Mouse (Mus musculus): ENCODE results near the gene Gm11111. TPM values are rescaled to one million over a fixed set of nuclear protein-coding genes. Genes with fewer than 3 reads are reported as not detected.

Gm11111 gene
- polyA plus RNA-seq, 1 experiment: not detected

GRCm38 (mm10) chr5:98552811-98553601 lies 511 bp downstream of the Gm11111 start:
- TF ChIP-seq POLR2A (IDR thresholded peaks at IDR 0.05; ENCODE audit: borderline replicate concordance, extremely low read depth, low read depth, low read length) (no peak), CTCF (IDR thresholded peaks at IDR 0.05; ENCODE audit: insufficient read depth, low read length) (no peak)
- no peak overlapping the region for H3K4me3 ChIP-seq (replicated peaks; ENCODE audit: extremely low read depth, low read depth, low read length)
- 62% methylated on average over 7 of the region's 7 CpGs for WGBS

GRCm38 (mm10) chr5:98561301-98561700 lies 8.8 kb downstream of the Gm11111 start:
- 80% methylated on average over 4 of the region's 4 CpGs for WGBS
- TF ChIP-seq POLR2A (IDR thresholded peaks at IDR 0.05; ENCODE audit: borderline replicate concordance, extremely low read depth, low read depth, low read length) (no peak), CTCF (IDR thresholded peaks at IDR 0.05; ENCODE audit: insufficient read depth, low read length) (no peak)
- H3K4me3 ChIP-seq (replicated peaks; ENCODE audit: extremely low read depth, low read depth, low read length): no peak overlapping the region
- H3K4me1 ChIP-seq (ENCODE audit: control insufficient read depth, insufficient read depth, low read length): no peaks in the 10 kb centered on the region
- no peak for DNase-seq

More at GRCm38 (mm10) chr5:98552811-98553601, 511 bp downstream of the Gm11111 start:
- no peak for DNase-seq
- H3K4me1 ChIP-seq (ENCODE audit: control insufficient read depth, insufficient read depth, low read length): no peaks in the 10 kb centered on the region; the same call in 1 of the 2 replicates

- Histone ChIP-seq H3K4me1 (ENCODE audit: control insufficient read depth, insufficient read depth, low read length) (no peaks in the 10 kb centered on the region), H3K4me3 (replicated peaks; ENCODE audit: extremely low read depth, low read depth, low read length) (no peak overlapping the region)
- no peak for DNase-seq
- TF ChIP-seq CTCF (IDR thresholded peaks at IDR 0.05; ENCODE audit: insufficient read depth, low read length) (no peak), POLR2A (IDR thresholded peaks at IDR 0.05; ENCODE audit: borderline replicate concordance, extremely low read depth, low read depth, low read length) (no peak)
- WGBS: 51% methylated on average over 9 of the region's 9 CpGs
Observed at GRCm38 (mm10) chr5:98562806-98563205, 10.3 kb downstream of the Gm11111 start.

GRCm38 (mm10) chr5:98563801-98564200 lies 11.3 kb downstream of the Gm11111 start:
- Histone ChIP-seq H3K4me1 (ENCODE audit: control insufficient read depth, insufficient read depth, low read length) (no peaks in the 10 kb centered on the region; the same call in 1 of the 2 replicates), H3K4me3 (replicated peaks; ENCODE audit: extremely low read depth, low read depth, low read length) (no peak overlapping the region)
- no peak for DNase-seq
- TF ChIP-seq POLR2A (IDR thresholded peaks at IDR 0.05; ENCODE audit: borderline replicate concordance, extremely low read depth, low read depth, low read length) (no peak), CTCF (IDR thresholded peaks at IDR 0.05; ENCODE audit: insufficient read depth, low read length) (no peak)
- WGBS: 70% methylated on average over 9 of the region's 9 CpGs

- TF ChIP-seq POLR2A (IDR thresholded peaks at IDR 0.05; ENCODE audit: borderline replicate concordance, extremely low read depth, low read depth, low read length): no peak
- no peak for TF ChIP-seq CTCF (IDR thresholded peaks at IDR 0.05; ENCODE audit: insufficient read depth, low read length)
- DNase-seq: no peak
- no peak overlapping the region for H3K4me3 ChIP-seq (replicated peaks; ENCODE audit: extremely low read depth, low read depth, low read length)
- H3K4me1 ChIP-seq (ENCODE audit: control insufficient read depth, insufficient read depth, low read length): peaks cover 3% of the 10 kb centered on the region; the same call in 1 of the 2 replicates
- 49% methylated on average over 6 of the region's 6 CpGs for WGBS
Observed at GRCm38 (mm10) chr5:98566461-98567193, 14.1 kb downstream of the Gm11111 start.

- TF ChIP-seq POLR2A (IDR thresholded peaks at IDR 0.05; ENCODE audit: borderline replicate concordance, extremely low read depth, low read depth, low read length) (no peak), CTCF (IDR thresholded peaks at IDR 0.05; ENCODE audit: insufficient read depth, low read length) (no peak)
- Histone ChIP-seq H3K4me1 (ENCODE audit: control insufficient read depth, insufficient read depth, low read length) (peaks cover 3% of the 10 kb centered on the region; the same call in 1 of the 2 replicates), H3K4me3 (replicated peaks; ENCODE audit: extremely low read depth, low read depth, low read length) (no peak overlapping the region)
- no peak for DNase-seq
- WGBS: 72% methylated on average over 4 of the region's 4 CpGs
Observed at GRCm38 (mm10) chr5:98568481-98568880, 16.0 kb downstream of the Gm11111 start.

- Histone ChIP-seq H3K4me3 (replicated peaks; ENCODE audit: extremely low read depth, low read depth, low read length) (no peak overlapping the region), H3K4me1 (ENCODE audit: control insufficient read depth, insufficient read depth, low read length) (peaks cover 3% of the 10 kb centered on the region; the same call in 1 of the 2 replicates)
- DNase-seq: peak; percentile 27
- WGBS: 19% methylated on average over 3 of the region's 3 CpGs
- TF ChIP-seq CTCF (IDR thresholded peaks at IDR 0.05; ENCODE audit: insufficient read depth, low read length): no peak
- no peak for TF ChIP-seq POLR2A (IDR thresholded peaks at IDR 0.05; ENCODE audit: borderline replicate concordance, extremely low read depth, low read depth, low read length)
Observed at GRCm38 (mm10) chr5:98569029-98569513, 16.6 kb downstream of the Gm11111 start.

- TF ChIP-seq POLR2A (IDR thresholded peaks at IDR 0.05; ENCODE audit: borderline replicate concordance, extremely low read depth, low read depth, low read length) (no peak), CTCF (IDR thresholded peaks at IDR 0.05; ENCODE audit: insufficient read depth, low read length) (peak; percentile 4; the same call in 1 of the 2 replicates)
- Histone ChIP-seq H3K4me1 (ENCODE audit: control insufficient read depth, insufficient read depth, low read length) (peaks cover 5% of the 10 kb centered on the region; the same call in 1 of the 2 replicates), H3K4me3 (replicated peaks; ENCODE audit: extremely low read depth, low read depth, low read length) (no peak overlapping the region)
- no peak for DNase-seq
- 55% methylated on average over 4 of the region's 4 CpGs for WGBS
Observed at GRCm38 (mm10) chr5:98572392-98572791, 19.9 kb downstream of the Gm11111 start.

- no peak for DNase-seq
- 67% methylated on average over 12 of the region's 12 CpGs for WGBS
- H3K4me3 ChIP-seq (replicated peaks; ENCODE audit: extremely low read depth, low read depth, low read length): no peak overlapping the region
- no peak for TF ChIP-seq POLR2A (IDR thresholded peaks at IDR 0.05; ENCODE audit: borderline replicate concordance, extremely low read depth, low read depth, low read length)
- TF ChIP-seq CTCF (IDR thresholded peaks at IDR 0.05; ENCODE audit: insufficient read depth, low read length): no peak
- H3K4me1 ChIP-seq (ENCODE audit: control insufficient read depth, insufficient read depth, low read length): peaks cover 2% of the 10 kb centered on the region; the same call in 1 of the 2 replicates
Observed at GRCm38 (mm10) chr5:98574711-98575470, 22.4 kb downstream of the Gm11111 start.

Data from lung, adult 2 months (tissue).